Mouse (Mus musculus) intestine, embryonic 16.5 days (tissue): ENCODE measurements around the gene Rfc2. TPM values are rescaled to one million over a fixed set of nuclear protein-coding genes. Genes with fewer than 3 reads are reported as not detected.

Source experiments
- ATAC-seq: fragments of 200-750 bp; cut with Nextera tagmentation; 2 replicates; pipeline ENCODE4 v1.8.0; 2017; ENCODE audit warnings: moderate TSS enrichment, moderate library complexity
- H3K27ac ChIP-seq: fragments of 300-500 bp; sonication (generic); 2 replicates; pipeline ENCODE4 v1.5.1; 2014; ENCODE audit warnings: mild to moderate bottlenecking, low read length
- H3K27me3 ChIP-seq: fragments of 300-500 bp; sonication (generic); replicated peaks from 2 replicates; pipeline ENCODE4 v1.6.1; 2014; ENCODE audit warnings: low read length, control low read depth, mixed read lengths; ENCODE audit not compliant: control insufficient read depth, insufficient read depth
- H3K36me3 ChIP-seq: fragments of 300-500 bp; sonication (generic); 2 replicates; pipeline ENCODE4 v1.6.1; 2014; ENCODE audit warnings: low read length, control low read depth; ENCODE audit not compliant: control insufficient read depth, insufficient read depth
- H3K4me1 ChIP-seq: fragments of 300-500 bp; sonication (generic); 2 replicates; pipeline ENCODE4 v1.6.1; 2014; ENCODE audit warnings: low read length, control low read depth, mixed read lengths; ENCODE audit not compliant: control insufficient read depth, insufficient read depth
- H3K4me2 ChIP-seq: fragments of 300-500 bp; sonication (generic); 2 replicates; pipeline ENCODE4 v1.6.1; 2014; ENCODE audit warnings: low read depth, low read length, control low read depth
- H3K4me3 ChIP-seq: fragments of 300-500 bp; sonication (generic); 2 replicates; pipeline ENCODE4 v1.5.1; 2014; ENCODE audit warnings: mild to moderate bottlenecking, low read length
- H3K9ac ChIP-seq: fragments of 300-500 bp; sonication (generic); 2 replicates; pipeline ENCODE4 v1.6.1; 2014; ENCODE audit warnings: low read depth, low read length
- H3K9me3 ChIP-seq: fragments of 300-500 bp; sonication (generic); 2 replicates; pipeline ENCODE4 v1.6.1; 2016; ENCODE audit warnings: low read length, control low read depth; ENCODE audit not compliant: control insufficient read depth
- WGBS: fragments of 180-500 bp; shearing (Covaris S2); extraction: QIAGEN DNeasy Blood & Tissue Kit; methylation state at CpG from one replicate; pipeline ENCODE4 v1.1.7; 2014; 5-methylcytosine and 5-hydroxymethylcytosine counted together
- microRNA-seq: library from miRNA; unstranded; fragments of <30 nt; microRNA quantifications from one replicate; pipeline ENCODE4, GENCODE M21; 2016
- polyA plus RNA-seq: library from polyadenylated mRNA; unstranded; fragments of >200 nt; fragmentation: Nextera tagmentation; extraction: Ambion mirVana; gene quantifications from 2 replicates; pipeline ENCODE4 v1.2.1, GENCODE M21; 2015

Gene Rfc2
- polyA plus RNA-seq, 1 experiment from 2014 or later = 233 TPM

DNA sequence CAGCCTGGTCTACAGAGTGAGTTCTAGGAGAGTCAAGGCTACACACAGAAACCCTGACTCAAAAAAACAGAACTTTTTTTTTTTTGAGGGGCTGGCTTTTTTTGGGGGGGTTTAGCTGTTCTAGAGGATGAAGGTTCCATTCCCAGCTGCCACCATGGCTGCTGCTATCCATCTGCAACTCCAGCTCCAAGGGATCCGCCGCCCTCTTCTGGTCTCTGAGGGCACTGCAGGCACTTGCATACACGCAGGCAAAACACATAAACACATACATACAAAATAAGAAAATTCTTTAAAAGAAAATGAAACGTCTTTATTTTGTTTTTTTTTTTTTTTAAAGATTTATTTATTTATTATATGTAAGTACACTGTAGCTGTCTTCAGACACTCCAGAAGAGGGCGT is 69.8 kb downstream of the Rfc2 start:
- Histone ChIP-seq H3K36me3 (no peaks in the 10 kb centered on the region), H3K9me3 (no peaks in the 10 kb centered on the region), H3K9ac (no peak overlapping the region), H3K27me3 (no peaks in the 10 kb centered on the region), H3K4me2 (no peak overlapping the region), H3K4me3 (no peak overlapping the region), H3K4me1 (no peaks in the 10 kb centered on the region), H3K27ac (no peak overlapping the region)
- 39% methylated on average over 4 of the region's 5 CpGs for WGBS
- no peak for ATAC-seq

Small RNA genes within 50 kb of the gene (microRNA-seq; reads per million reads assigned to microRNA genes)
- not detected for gene Mir7228

Other genes starting within 250 kb of the Rfc2 start
- gene Gtf2ird1, start 124.7 kb upstream of the Rfc2 start, polyA plus RNA-seq = 66.5 and 66.6 TPM in 2 replicates
- 3.8 and 4.3 TPM in 2 replicates for gene Clip2, start 28.9 kb upstream of the Rfc2 start, polyA plus RNA-seq
- not detected in 2 replicates for gene Syna, start 21.2 kb upstream of the Rfc2 start, polyA plus RNA-seq
- 2.1 and 2.4 TPM in 2 replicates for gene Lat2, start 33.7 kb downstream of the Rfc2 start, polyA plus RNA-seq
- gene Eif4h, start 58.1 kb downstream of the Rfc2 start, polyA plus RNA-seq = 362 and 396 TPM in 2 replicates
- 3.4 and 3.8 TPM in 2 replicates for gene Limk1, start 107.2 kb downstream of the Rfc2 start, polyA plus RNA-seq
- gene Eln, start 166.0 kb downstream of the Rfc2 start, polyA plus RNA-seq = 50.5 and 65.8 TPM in 2 replicates